Mouse (Mus musculus): ENCODE results near the gene Fam229a. TPM values are rescaled to one million over a fixed set of nuclear protein-coding genes. Genes with fewer than 3 reads are reported as not detected.
"Not testable (repeated sequence)": the region's sequence is repeated elsewhere in the genome, so short reads cannot be mapped to it uniquely, and the experiment has no call there.

Gene Fam229a
- not detected in 2 replicates for total RNA-seq (2017)

GRCm38 (mm10) chr4:129490972-129491880 lies at the start of gene Fam229a, which contains the start of gene Tssk3:
Gene Fam229a (plus strand): TSS chr4:129491190.
Gene Tssk3 (minus strand): TSS chr4:129491022.
- no peak; the same call in 1 of the 2 replicates for ATAC-seq (replicated peaks; ENCODE audit: low read depth, poor library complexity, severe bottlenecking)

GRCm38 (mm10) chr4:129447360-129447759 lies 43.6 kb upstream of the Fam229a start:
- 0 out of 2 replicates have a peak, but pooled peaks have one; percentile 18 for ATAC-seq (replicated peaks; ENCODE audit: low read depth, poor library complexity, severe bottlenecking)

GRCm38 (mm10) chr4:129447778-129448563 lies 43.0 kb upstream of the Fam229a start:
- ATAC-seq (replicated peaks; ENCODE audit: low read depth, poor library complexity, severe bottlenecking) = no peak

- no peak for ATAC-seq (replicated peaks; ENCODE audit: low read depth, poor library complexity, severe bottlenecking)
Observed at GRCm38 (mm10) chr4:129448713-129449112, 42.3 kb upstream of the Fam229a start.

GRCm38 (mm10) chr4:129450851-129451250 lies 40.1 kb upstream of the Fam229a start:
- no peak for ATAC-seq (replicated peaks; ENCODE audit: low read depth, poor library complexity, severe bottlenecking)

GRCm38 (mm10) chr4:129451471-129452169 lies 39.4 kb upstream of the Fam229a start:
- no peak for ATAC-seq (replicated peaks; ENCODE audit: low read depth, poor library complexity, severe bottlenecking)

GRCm38 (mm10) chr4:129455265-129455664 lies 35.7 kb upstream of the Fam229a start:
- ATAC-seq (replicated peaks; ENCODE audit: low read depth, poor library complexity, severe bottlenecking) = peak; percentile 92

GRCm38 (mm10) chr4:129456126-129456525 lies 34.9 kb upstream of the Fam229a start:
- ATAC-seq (replicated peaks; ENCODE audit: low read depth, poor library complexity, severe bottlenecking) = no peak

- ATAC-seq (replicated peaks; ENCODE audit: low read depth, poor library complexity, severe bottlenecking) = not testable (repeated sequence)
Observed at GRCm38 (mm10) chr4:129457311-129457710, 33.7 kb upstream of the Fam229a start.

- ATAC-seq (replicated peaks; ENCODE audit: low read depth, poor library complexity, severe bottlenecking) = no peak
Observed at GRCm38 (mm10) chr4:129459726-129460125, 31.3 kb upstream of the Fam229a start.

- ATAC-seq (replicated peaks; ENCODE audit: low read depth, poor library complexity, severe bottlenecking) = 0 out of 2 replicates have a peak, but pooled peaks have one; percentile 15
Observed at GRCm38 (mm10) chr4:129460827-129461182, 30.2 kb upstream of the Fam229a start.

GRCm38 (mm10) chr4:129461183-129461960 lies 29.6 kb upstream of the Fam229a start, which contains the start of gene Bsdc1:
Gene Bsdc1 (plus strand): TSS chr4:129461581.
- peak; percentile 92 for ATAC-seq (replicated peaks; ENCODE audit: low read depth, poor library complexity, severe bottlenecking)

GRCm38 (mm10) chr4:129462118-129462517 lies 28.9 kb upstream of the Fam229a start:
- no peak for ATAC-seq (replicated peaks; ENCODE audit: low read depth, poor library complexity, severe bottlenecking)

- ATAC-seq (replicated peaks; ENCODE audit: low read depth, poor library complexity, severe bottlenecking) = no peak; the same call in 1 of the 2 replicates
Observed at GRCm38 (mm10) chr4:129463097-129464059, 27.6 kb upstream of the Fam229a start.

GRCm38 (mm10) chr4:129464286-129464815 lies 26.6 kb upstream of the Fam229a start:
- ATAC-seq (replicated peaks; ENCODE audit: low read depth, poor library complexity, severe bottlenecking) = no peak

- no peak for ATAC-seq (replicated peaks; ENCODE audit: low read depth, poor library complexity, severe bottlenecking)
Observed at GRCm38 (mm10) chr4:129476047-129476446, 14.9 kb upstream of the Fam229a start.

GRCm38 (mm10) chr4:129479863-129480262 lies 11.1 kb upstream of the Fam229a start:
- no peak for ATAC-seq (replicated peaks; ENCODE audit: low read depth, poor library complexity, severe bottlenecking)

GRCm38 (mm10) chr4:129481090-129481489 lies 9.9 kb upstream of the Fam229a start:
- no peak for ATAC-seq (replicated peaks; ENCODE audit: low read depth, poor library complexity, severe bottlenecking)
